Mouse (Mus musculus) liver, postnatal 0 days (tissue): ENCODE results near the gene Csrp2.

Source experiments
- CTCF ChIP-seq: sonication (generic); IDR thresholded peaks from 2 replicates; pipeline ENCODE4 v1.5.1; 2016; ENCODE audit warnings: antibody characterized with exemption, low read depth
- EP300 ChIP-seq: IDR thresholded peaks from 2 replicates; pipeline ENCODE4 v1.6.1; 2016; ENCODE audit warnings: antibody characterized with exemption, low read depth, mild to moderate bottlenecking

DNA sequence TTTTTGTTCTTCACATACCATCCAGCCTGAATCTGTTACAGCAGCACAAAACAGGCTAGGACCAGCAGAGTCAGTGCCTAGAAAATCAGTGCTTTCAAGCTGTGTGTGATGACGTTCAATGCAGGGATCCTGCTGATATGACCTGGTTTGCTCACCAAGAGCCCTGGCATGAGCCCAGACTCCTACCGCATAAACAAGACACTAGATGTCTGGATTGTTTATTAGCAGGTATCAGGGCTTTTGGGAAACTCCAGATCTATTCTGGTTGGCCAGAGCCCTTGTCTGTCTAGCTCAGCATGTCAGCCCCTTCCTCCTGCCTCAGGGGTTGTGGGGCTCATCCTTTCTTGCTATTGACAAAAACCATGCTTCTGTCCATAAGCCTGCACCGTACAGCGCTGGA, 10.2 kb downstream of the Csrp2 start:
- TF ChIP-seq CTCF (no peak), EP300 (no peak)
